In genomic region chr12:101026025-101026424, GRCm38 (mm10) we compare ENCODE assay signal across 8 mouse cellular contexts. TPM values are rescaled to one million over a fixed set of nuclear protein-coding genes. Genes with fewer than 3 reads are reported as not detected.
A peak's percentile ranks its signal among the peaks of the same experiment; 100 is the strongest.
DNase-seq lines count a peak whose midpoint lies in the region; ATAC-seq and TF ChIP-seq lines count a peak whose summit lies in the region.

No protein-coding gene starts in this region.

- H3ac ChIP-seq in myocyte (ENCODE audit: control insufficient read depth, insufficient read length) = no peak overlapping the region

- TF ChIP-seq POLR2A in myocyte (IDR thresholded peaks at IDR 0.05; ENCODE audit: insufficient read length, low read depth) = no peak

- H3K36me3 ChIP-seq in heart, embryonic 16.5 days (ENCODE audit: control insufficient read depth, insufficient read depth) = no peaks in the 10 kb centered on the region
- H3K36me3 ChIP-seq in embryonic facial prominence, embryonic 11.5 days (replicated peaks; ENCODE audit: control insufficient read depth, insufficient read depth, low read depth, low read length) = no peaks in the 10 kb centered on the region
- no peaks in the 10 kb centered on the region for H3K36me3 ChIP-seq in intestine, embryonic 16.5 days (ENCODE audit: control insufficient read depth, insufficient read depth, low read length)
- no peaks in the 10 kb centered on the region for H3K36me3 ChIP-seq in myocyte (ENCODE audit: control insufficient read depth, insufficient read depth)

- H3K9me3 ChIP-seq in heart, embryonic 16.5 days (replicated peaks; ENCODE audit: control insufficient read depth, low read length) = no peaks in the 10 kb centered on the region
- no peaks in the 10 kb centered on the region for H3K9me3 ChIP-seq in embryonic facial prominence, embryonic 11.5 days (replicated peaks; ENCODE audit: control insufficient read depth, low read length)
- H3K9me3 ChIP-seq in intestine, embryonic 16.5 days (ENCODE audit: control insufficient read depth, low read length) = no peaks in the 10 kb centered on the region

- no peak for ATAC-seq in heart, embryonic 16.5 days (replicated peaks; ENCODE audit: extremely low read depth, insufficient read depth, low FRiP score)
- ATAC-seq in embryonic facial prominence, embryonic 11.5 days (replicated peaks; ENCODE audit: insufficient number of reproducible peaks, low FRiP score, low TSS enrichment, low read depth) = no peak
- no peak for ATAC-seq in intestine, embryonic 16.5 days

- peaks cover 27% of the 10 kb centered on the region for H3K27me3 ChIP-seq in heart, embryonic 16.5 days (ENCODE audit: control insufficient read depth, insufficient read depth, low read length)
- H3K27me3 ChIP-seq in embryonic facial prominence, embryonic 11.5 days (ENCODE audit: control insufficient read depth, insufficient read depth, low read length) = peaks cover 10% of the 10 kb centered on the region
- no peaks in the 10 kb centered on the region for H3K27me3 ChIP-seq in intestine, embryonic 16.5 days (replicated peaks; ENCODE audit: control insufficient read depth, insufficient read depth, low read length)
- H3K27me3 ChIP-seq in myocyte (ENCODE audit: control insufficient read depth, insufficient read depth, insufficient read length) = no peaks in the 10 kb centered on the region

- peak overlapping the region; percentile 2; the same call in 1 of the 2 replicates for H3K4me2 ChIP-seq in heart, embryonic 16.5 days (ENCODE audit: low read depth, low read length)
- peak overlapping the region; percentile 1; the same call in 1 of the 2 replicates for H3K4me2 ChIP-seq in embryonic facial prominence, embryonic 11.5 days (ENCODE audit: low read depth, low read length)
- peak overlapping the region; percentile 87 for H3K4me2 ChIP-seq in intestine, embryonic 16.5 days (ENCODE audit: low read depth, low read length)
- peak overlapping the region; percentile 93 for H3K4me2 ChIP-seq in myocyte (ENCODE audit: low read depth)

- H3K9ac ChIP-seq in heart, embryonic 16.5 days (ENCODE audit: low read length) = no peak overlapping the region
- H3K9ac ChIP-seq in embryonic facial prominence, embryonic 11.5 days (replicated peaks; ENCODE audit: low read length) = no peak overlapping the region
- peak overlapping the region; percentile 23 for H3K9ac ChIP-seq in intestine, embryonic 16.5 days (ENCODE audit: low read depth, low read length)

- no peak overlapping the region for H3K27ac ChIP-seq in heart, embryonic 16.5 days (ENCODE audit: low read length)
- H3K27ac ChIP-seq in embryonic facial prominence, embryonic 11.5 days (replicated peaks; ENCODE audit: low read depth, low read length) = no peak overlapping the region
- H3K27ac ChIP-seq in intestine, embryonic 16.5 days (ENCODE audit: low read length) = peak overlapping the region; percentile 88

- H3K79me2 ChIP-seq in myocyte (ENCODE audit: control insufficient read depth, insufficient read depth) = peaks cover 38% of the 10 kb centered on the region

- no peak overlapping the region for H3K4me3 ChIP-seq in heart, embryonic 16.5 days (ENCODE audit: low read length)
- H3K4me3 ChIP-seq in embryonic facial prominence, embryonic 11.5 days (ENCODE audit: low read depth, low read length) = no peak overlapping the region
- peak overlapping the region; percentile 24; the same call in 1 of the 2 replicates for H3K4me3 ChIP-seq in intestine, embryonic 16.5 days (ENCODE audit: low read length)
- H3K4me3 ChIP-seq in myocyte = peak overlapping the region; percentile 30

- no peak for DNase-seq in heart, adult 8-10 months (ENCODE audit: low spot score)
- DNase-seq in embryonic facial prominence, embryonic 11.5 days (ENCODE audit: low spot score) = no peak
- DNase-seq in natural killer cell, adult 2 months (ENCODE audit: low spot score in 2 of 2) = no peak
- DNase-seq in spleen, postnatal 14 days (ENCODE audit: low spot score in 2 of 2) = no peak
- DNase-seq in spleen, adult 12 weeks (ENCODE audit: low spot score) = no peak

- peaks cover 6% of the 10 kb centered on the region; the same call in 1 of the 2 replicates for H3K4me1 ChIP-seq in heart, embryonic 16.5 days (ENCODE audit: control insufficient read depth, insufficient read depth, low read length)
- no peaks in the 10 kb centered on the region; the same call in 1 of the 2 replicates for H3K4me1 ChIP-seq in embryonic facial prominence, embryonic 11.5 days (ENCODE audit: control insufficient read depth, insufficient read depth, low read length)
- H3K4me1 ChIP-seq in intestine, embryonic 16.5 days (ENCODE audit: control insufficient read depth, insufficient read depth, low read length) = peaks cover 11% of the 10 kb centered on the region

- 75% methylated on average over 4 of the region's 4 CpGs for WGBS in heart, embryonic 16.5 days
- WGBS in embryonic facial prominence, embryonic 11.5 days = 84% methylated on average over 4 of the region's 4 CpGs
- WGBS in intestine, embryonic 16.5 days = 60% methylated on average over 4 of the region's 4 CpGs

TF ChIP-seq in myocyte, 11 proteins besides CTCF, POLR2A, EP300 and RAD21:
- TF ChIP-seq CEBPB (IDR thresholded peaks at IDR 0.05; ENCODE audit: insufficient read depth, poor library complexity, severe bottlenecking) (no peak), TCF12 (IDR thresholded peaks at IDR 0.05; ENCODE audit: insufficient read depth, poor library complexity, severe bottlenecking) (no peak), REST (IDR thresholded peaks at IDR 0.05; ENCODE audit: insufficient read depth, insufficient read length) (no peak), SRF (IDR thresholded peaks at IDR 0.05; ENCODE audit: control insufficient read depth, insufficient read length, low read depth) (no peak), MYOG (IDR thresholded peaks at IDR 0.05; ENCODE audit: control insufficient read depth in 1 of 3, insufficient read depth in 1 of 3, insufficient read length in 2 of 3, low read depth in 2 of 3) (no peak), POLR2AphosphoS2 (IDR thresholded peaks at IDR 0.05; ENCODE audit: insufficient read length, low read depth) (no peak), MYOD1 (IDR thresholded peaks at IDR 0.05; ENCODE audit: control insufficient read depth in 1 of 3, insufficient read length in 2 of 3, low read depth in 2 of 3) (no peak), USF1 (IDR thresholded peaks at IDR 0.05; ENCODE audit: low read depth) (no peak), MAX (IDR thresholded peaks at IDR 0.05; ENCODE audit: low read depth) (no peak), E2F4 (IDR thresholded peaks at IDR 0.05; ENCODE audit: insufficient read depth) (no peak)

RNA-seq across cellular contexts. Expression of gene Ccdc88c, which starts 2.8 kb away (rescaled TPM):
- 4.3 and 5.5 TPM in 2 replicates for polyA plus RNA-seq in heart, embryonic 16.5 days (2015; fragmentation: Nextera tagmentation; extraction: Ambion mirVana)
- total RNA-seq in heart, adult 8-10 months (2022) = 1 to 10 TPM; 4.2 to 6.4 (median 4.4) TPM
- 4.8 and 5.2 TPM in 2 replicates for polyA plus RNA-seq in embryonic facial prominence, embryonic 11.5 days (2014; fragmentation: Nextera tagmentation; extraction: Ambion mirVana)
- 13.1 and 13.6 TPM in 2 replicates for polyA plus RNA-seq in intestine, embryonic 16.5 days (2015; fragmentation: Nextera tagmentation; extraction: Ambion mirVana)
- 18.0 TPM for polyA plus RNA-seq in myocyte (2012; fragmentation: generic; extraction: Trizol)

RNA-seq across cellular contexts. Expression of gene Ppp4r3a, which starts 57.5 kb away (rescaled TPM):
- 25.3 and 25.8 TPM in 2 replicates for polyA plus RNA-seq in heart, embryonic 16.5 days (2015; fragmentation: Nextera tagmentation; extraction: Ambion mirVana)
- 10 to 100 TPM; 20.7 to 21.8 (median 21.3) TPM for total RNA-seq in heart, adult 8-10 months (2022)
- 56.4 and 62.9 TPM in 2 replicates for polyA plus RNA-seq in embryonic facial prominence, embryonic 11.5 days (2014; fragmentation: Nextera tagmentation; extraction: Ambion mirVana)
- 21.9 and 25.8 TPM in 2 replicates for polyA plus RNA-seq in intestine, embryonic 16.5 days (2015; fragmentation: Nextera tagmentation; extraction: Ambion mirVana)
- 8.8 TPM for polyA plus RNA-seq in myocyte (2012; fragmentation: generic; extraction: Trizol)

Comparison
In these comparisons a context has a peak if more than half of its experiments do, and no peak if none do; other contexts are left out.
1. H3K4me2 ChIP-seq: peak in every context shown above with its lines; median percentile 93 in myocyte; 87 in intestine, embryonic 16.5 days; 2 in heart, embryonic 16.5 days; 1 in embryonic facial prominence, embryonic 11.5 days.
2. H3K4me3 ChIP-seq: peak in intestine, embryonic 16.5 days (single experiment) and myocyte (single experiment); none in heart, embryonic 16.5 days (single experiment) and embryonic facial prominence, embryonic 11.5 days (single experiment).